Mouse (Mus musculus): Measurements from ENCODE around the gene Rtn4r. TPM values are rescaled to one million over a fixed set of nuclear protein-coding genes. Genes with fewer than 3 reads are reported as not detected.

The Rtn4r gene
- polyA plus RNA-seq, 1 experiment from 2014 or later, result 0.16 TPM

DNA sequence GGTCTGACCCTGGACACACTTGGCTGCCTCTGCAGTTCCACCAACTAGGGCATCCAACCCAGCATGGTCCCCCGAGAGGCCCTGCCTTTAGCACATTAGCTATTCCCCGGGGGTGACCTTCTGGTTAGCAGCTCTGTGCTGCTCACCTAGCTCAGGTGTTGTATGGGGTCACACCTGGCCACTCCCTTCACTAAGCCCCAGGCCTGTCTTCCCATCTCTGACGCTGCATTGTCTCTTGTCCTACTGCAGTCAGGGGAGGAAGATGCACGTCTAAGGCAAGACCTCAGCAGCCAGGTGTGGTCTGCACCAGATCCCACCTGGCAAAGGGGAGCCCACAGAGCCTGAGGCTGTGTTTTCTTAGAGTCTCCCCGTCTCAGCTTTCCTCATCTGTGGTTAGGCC lies 2.0 kb downstream of the Rtn4r start:
- peaks cover 45% of the 10 kb centered on the region for H3K27me3 ChIP-seq (ENCODE audit: control insufficient read depth, insufficient read depth, low read length)
- WGBS, result 58% methylated on average over 5 of the region's 5 CpGs
- no peaks in the 10 kb centered on the region for H3K36me3 ChIP-seq (ENCODE audit: control insufficient read depth, insufficient read depth)
- H3K4me2 ChIP-seq (ENCODE audit: low read depth, low read length), result no peak overlapping the region
- H3K27ac ChIP-seq (ENCODE audit: low read length), result no peak overlapping the region
- no peak overlapping the region for H3K9ac ChIP-seq (ENCODE audit: low read length)
- peaks cover 7% of the 10 kb centered on the region for H3K4me1 ChIP-seq (ENCODE audit: control insufficient read depth, insufficient read depth, low read length)
- H3K9me3 ChIP-seq (replicated peaks; ENCODE audit: control insufficient read depth, low read length), result no peaks in the 10 kb centered on the region
- no peak for ATAC-seq (replicated peaks; ENCODE audit: extremely low read depth, insufficient read depth, low FRiP score)
- H3K4me3 ChIP-seq (ENCODE audit: low read length), result no peak overlapping the region

- Histone ChIP-seq H3K27me3 (ENCODE audit: control insufficient read depth, insufficient read depth, low read length) (peaks cover 41% of the 10 kb centered on the region), H3K4me1 (ENCODE audit: control insufficient read depth, insufficient read depth, low read length) (peaks cover 13% of the 10 kb centered on the region), H3K9ac (ENCODE audit: low read length) (no peak overlapping the region), H3K4me2 (ENCODE audit: low read depth, low read length) (no peak overlapping the region), H3K36me3 (ENCODE audit: control insufficient read depth, insufficient read depth) (no peaks in the 10 kb centered on the region), H3K9me3 (replicated peaks; ENCODE audit: control insufficient read depth, low read length) (no peaks in the 10 kb centered on the region), H3K4me3 (ENCODE audit: low read length) (no peak overlapping the region), H3K27ac (ENCODE audit: low read length) (no peak overlapping the region)
- no peak for ATAC-seq (replicated peaks; ENCODE audit: extremely low read depth, insufficient read depth, low FRiP score)
- WGBS, result 47% methylated on average over 4 of the region's 4 CpGs
Observed at GRCm38 (mm10) chr16:18130288-18130687, 2.8 kb downstream of the Rtn4r start.

DNA sequence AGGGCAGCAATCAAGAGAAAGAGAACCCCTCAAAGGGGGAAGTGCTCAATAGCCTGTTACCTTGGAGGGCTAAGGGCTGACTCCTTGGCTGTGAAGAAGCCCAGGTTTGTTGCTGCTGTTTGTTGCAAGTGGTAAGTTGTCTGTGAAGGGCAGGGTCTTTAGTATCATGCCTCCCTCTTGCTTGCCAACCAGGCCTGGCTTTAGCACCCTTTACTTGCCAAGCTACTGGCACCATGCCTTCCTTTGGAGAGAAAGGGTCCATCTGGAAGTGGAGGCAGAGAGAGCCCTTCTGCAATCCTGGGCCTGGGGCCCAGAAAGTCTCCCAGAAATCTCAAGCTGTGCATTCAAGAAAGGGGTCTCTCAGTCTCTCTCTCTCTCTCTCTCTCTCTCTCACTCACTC lies 3.3 kb downstream of the Rtn4r start:
- Histone ChIP-seq H3K4me2 (ENCODE audit: low read depth, low read length) (no peak overlapping the region), H3K27me3 (ENCODE audit: control insufficient read depth, insufficient read depth, low read length) (peaks cover 37% of the 10 kb centered on the region)

DNA sequence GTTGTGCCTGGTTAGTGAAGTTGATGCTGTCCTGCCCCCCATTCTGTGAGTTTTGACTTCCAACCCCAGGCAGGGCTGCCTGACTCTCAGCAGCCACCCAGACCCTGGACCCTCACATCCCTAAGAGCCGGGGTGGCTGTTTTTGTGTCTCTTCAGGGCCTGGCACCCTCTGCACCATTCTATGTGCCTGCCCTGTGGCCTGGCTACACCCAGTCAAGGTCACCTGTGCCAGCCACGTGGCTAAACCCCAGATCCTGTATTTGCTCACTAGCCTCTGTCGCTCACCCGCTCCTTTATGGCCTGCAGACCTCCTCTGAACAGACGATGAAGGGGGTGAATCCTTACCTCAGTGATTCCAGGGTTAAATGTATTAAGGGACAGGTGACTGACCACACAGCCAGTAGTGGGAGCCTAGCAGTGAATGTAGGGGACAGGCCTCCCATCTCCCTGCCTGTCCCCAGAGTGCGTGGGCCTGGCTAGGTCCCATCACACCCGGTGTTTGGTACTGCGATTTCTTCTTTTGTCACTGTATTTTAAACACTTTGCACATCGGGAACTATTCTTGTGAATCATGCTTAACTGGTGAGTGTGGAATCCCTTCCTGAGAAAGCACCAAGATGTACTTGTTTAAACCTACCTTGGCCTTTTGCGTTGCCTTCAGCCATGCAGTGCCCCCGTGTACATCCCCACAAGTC lies 4.0 kb downstream of the Rtn4r start:
- Histone ChIP-seq H3K4me2 (ENCODE audit: low read depth, low read length) (no peak overlapping the region), H3K27me3 (ENCODE audit: control insufficient read depth, insufficient read depth, low read length) (peaks cover 33% of the 10 kb centered on the region), H3K9me3 (replicated peaks; ENCODE audit: control insufficient read depth, low read length) (no peaks in the 10 kb centered on the region), H3K4me1 (ENCODE audit: control insufficient read depth, insufficient read depth, low read length) (peaks cover 14% of the 10 kb centered on the region), H3K4me3 (ENCODE audit: low read length) (no peak overlapping the region), H3K9ac (ENCODE audit: low read length) (no peak overlapping the region), H3K27ac (ENCODE audit: low read length) (no peak overlapping the region), H3K36me3 (ENCODE audit: control insufficient read depth, insufficient read depth) (no peaks in the 10 kb centered on the region)
- no peak for ATAC-seq (replicated peaks; ENCODE audit: extremely low read depth, insufficient read depth, low FRiP score)
- 83% methylated on average over 11 of the region's 11 CpGs for WGBS

More for the DNA sequence above, 3.3 kb downstream of the Rtn4r start:
- H3K9ac ChIP-seq (ENCODE audit: low read length), result no peak overlapping the region
- H3K4me1 ChIP-seq (ENCODE audit: control insufficient read depth, insufficient read depth, low read length), result peaks cover 14% of the 10 kb centered on the region
- no peaks in the 10 kb centered on the region for H3K36me3 ChIP-seq (ENCODE audit: control insufficient read depth, insufficient read depth)
- H3K27ac ChIP-seq (ENCODE audit: low read length), result no peak overlapping the region
- no peak overlapping the region for H3K4me3 ChIP-seq (ENCODE audit: low read length)
- H3K9me3 ChIP-seq (replicated peaks; ENCODE audit: control insufficient read depth, low read length), result no peaks in the 10 kb centered on the region
- no peak for ATAC-seq (replicated peaks; ENCODE audit: extremely low read depth, insufficient read depth, low FRiP score)

DNA sequence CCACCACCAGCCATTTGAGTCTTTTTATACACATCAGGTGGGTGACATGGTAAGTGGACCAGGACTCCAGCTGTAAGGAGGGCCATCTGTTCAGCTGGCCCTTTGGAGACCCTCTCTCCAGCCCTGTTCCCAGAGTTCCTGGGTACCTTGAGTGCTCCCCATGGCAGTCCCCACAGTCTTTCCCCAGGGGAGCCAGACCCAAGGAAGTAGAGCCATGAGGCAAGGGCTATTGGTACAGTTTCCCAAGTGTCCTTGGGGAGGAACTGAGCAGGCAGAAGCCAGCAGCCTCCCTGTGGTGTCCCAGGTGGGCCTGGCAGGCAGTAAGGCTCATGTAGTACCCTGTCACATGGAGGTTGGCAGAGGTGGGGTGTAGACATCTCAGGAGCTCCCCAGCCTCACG lies 4.6 kb downstream of the Rtn4r start:
- no peak for ATAC-seq (replicated peaks; ENCODE audit: extremely low read depth, insufficient read depth, low FRiP score)
- H3K9me3 ChIP-seq (replicated peaks; ENCODE audit: control insufficient read depth, low read length), result no peaks in the 10 kb centered on the region
- no peak overlapping the region for H3K9ac ChIP-seq (ENCODE audit: low read length)
- peaks cover 27% of the 10 kb centered on the region for H3K27me3 ChIP-seq (ENCODE audit: control insufficient read depth, insufficient read depth, low read length)
- no peaks in the 10 kb centered on the region for H3K36me3 ChIP-seq (ENCODE audit: control insufficient read depth, insufficient read depth)
- H3K4me3 ChIP-seq (ENCODE audit: low read length), result no peak overlapping the region
- WGBS, result 88% methylated on average over 1 of the region's 1 CpGs
- H3K4me1 ChIP-seq (ENCODE audit: control insufficient read depth, insufficient read depth, low read length), result peaks cover 8% of the 10 kb centered on the region
- no peak overlapping the region for H3K27ac ChIP-seq (ENCODE audit: low read length)
- no peak overlapping the region for H3K4me2 ChIP-seq (ENCODE audit: low read depth, low read length)

DNA sequence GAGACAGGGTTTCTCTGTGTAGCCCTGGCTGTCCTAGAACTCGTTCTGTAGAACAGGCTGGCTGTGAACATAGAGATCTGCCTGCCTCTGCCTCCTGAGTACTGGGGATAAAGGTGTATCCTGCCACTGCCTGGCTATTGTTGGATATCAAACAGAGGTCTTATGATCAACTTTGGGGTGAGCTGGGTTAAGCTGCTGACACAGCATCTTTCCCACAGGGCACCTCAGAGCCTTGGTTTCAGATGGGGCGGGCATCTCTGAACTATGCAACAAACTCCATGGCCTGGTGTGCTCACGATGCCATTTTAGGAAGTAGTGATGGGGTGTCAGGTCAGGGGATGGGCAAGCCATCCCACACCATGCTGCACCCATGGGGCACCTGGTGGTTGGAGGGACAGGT lies 5.1 kb downstream of the Rtn4r start:
- no peak overlapping the region for H3K9ac ChIP-seq (ENCODE audit: low read length)
- H3K27me3 ChIP-seq (ENCODE audit: control insufficient read depth, insufficient read depth, low read length), result peaks cover 24% of the 10 kb centered on the region

GRCm38 (mm10) chr16:18133133-18133920 lies 5.9 kb downstream of the Rtn4r start:
- Histone ChIP-seq H3K4me2 (ENCODE audit: low read depth, low read length) (no peak overlapping the region), H3K27ac (ENCODE audit: low read length) (no peak overlapping the region), H3K36me3 (ENCODE audit: control insufficient read depth, insufficient read depth) (no peaks in the 10 kb centered on the region), H3K4me1 (ENCODE audit: control insufficient read depth, insufficient read depth, low read length) (peaks cover 7% of the 10 kb centered on the region), H3K4me3 (ENCODE audit: low read length) (no peak overlapping the region), H3K9ac (ENCODE audit: low read length) (no peak overlapping the region), H3K27me3 (ENCODE audit: control insufficient read depth, insufficient read depth, low read length) (peaks cover 17% of the 10 kb centered on the region), H3K9me3 (replicated peaks; ENCODE audit: control insufficient read depth, low read length) (no peaks in the 10 kb centered on the region)
- ATAC-seq (replicated peaks; ENCODE audit: extremely low read depth, insufficient read depth, low FRiP score), result no peak
- 81% methylated on average over 5 of the region's 5 CpGs for WGBS

More for the DNA sequence above, 5.1 kb downstream of the Rtn4r start:
- Histone ChIP-seq H3K4me3 (ENCODE audit: low read length) (no peak overlapping the region), H3K9me3 (replicated peaks; ENCODE audit: control insufficient read depth, low read length) (no peaks in the 10 kb centered on the region), H3K27ac (ENCODE audit: low read length) (no peak overlapping the region), H3K4me1 (ENCODE audit: control insufficient read depth, insufficient read depth, low read length) (peaks cover 7% of the 10 kb centered on the region), H3K36me3 (ENCODE audit: control insufficient read depth, insufficient read depth) (no peaks in the 10 kb centered on the region), H3K4me2 (ENCODE audit: low read depth, low read length) (no peak overlapping the region)
- no peak for ATAC-seq (replicated peaks; ENCODE audit: extremely low read depth, insufficient read depth, low FRiP score)
- 75% methylated on average over 3 of the region's 3 CpGs for WGBS

DNA sequence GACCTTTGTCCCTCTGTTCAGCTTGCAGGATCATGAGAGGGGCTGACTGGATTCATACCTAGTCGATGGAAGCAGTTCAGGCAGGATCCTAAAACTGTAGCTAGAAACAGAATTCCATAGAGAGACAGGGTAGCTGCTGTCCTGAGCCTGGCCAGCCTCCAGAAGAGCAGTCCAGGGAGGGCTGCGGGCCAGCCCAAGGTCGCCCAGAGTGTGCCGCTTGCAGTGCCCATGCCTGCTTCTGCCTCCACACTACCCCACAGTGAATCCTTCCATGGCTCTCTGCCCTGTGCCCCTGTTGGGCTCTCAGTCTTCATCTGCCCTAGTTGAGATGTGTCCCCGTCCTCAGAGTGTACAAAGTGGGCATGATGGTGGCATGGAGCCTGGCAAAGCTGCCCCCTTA lies 7.8 kb downstream of the Rtn4r start:
- Histone ChIP-seq H3K4me3 (ENCODE audit: low read length) (no peak overlapping the region), H3K9me3 (replicated peaks; ENCODE audit: control insufficient read depth, low read length) (no peaks in the 10 kb centered on the region), H3K9ac (ENCODE audit: low read length) (peak overlapping the region; percentile 23; the same call in 1 of the 2 replicates), H3K36me3 (ENCODE audit: control insufficient read depth, insufficient read depth) (no peaks in the 10 kb centered on the region), H3K4me1 (ENCODE audit: control insufficient read depth, insufficient read depth, low read length) (peaks cover 7% of the 10 kb centered on the region), H3K27me3 (ENCODE audit: control insufficient read depth, insufficient read depth, low read length) (peaks cover 2% of the 10 kb centered on the region; the same call in 1 of the 2 replicates), H3K4me2 (ENCODE audit: low read depth, low read length) (no peak overlapping the region), H3K27ac (ENCODE audit: low read length) (no peak overlapping the region)
- ATAC-seq (replicated peaks; ENCODE audit: extremely low read depth, insufficient read depth, low FRiP score), result peak; percentile 53; the same call in 1 of the 2 replicates
- WGBS, result 62% methylated on average over 5 of the region's 5 CpGs

DNA sequence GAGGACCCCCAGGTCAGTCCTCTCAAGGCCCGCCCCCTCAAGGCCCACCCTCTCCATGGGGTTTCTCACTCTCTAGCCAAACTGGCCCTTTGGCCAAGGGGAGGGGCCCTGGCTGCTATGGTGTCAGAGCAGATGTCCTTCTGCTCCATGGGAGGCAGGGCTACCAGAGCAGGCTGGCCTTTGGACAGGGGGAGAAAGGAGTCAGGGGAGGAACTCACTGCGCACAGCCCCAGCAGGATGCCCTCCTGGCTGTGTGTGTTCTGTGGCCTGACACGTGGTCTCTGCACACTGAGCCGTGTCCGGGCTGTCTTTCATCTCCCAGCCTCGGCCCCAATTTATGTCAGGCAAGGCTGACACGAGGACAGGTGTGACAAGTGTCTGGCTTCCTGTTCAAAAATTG lies 8.6 kb downstream of the Rtn4r start:
- 60% methylated on average over 7 of the region's 7 CpGs for WGBS
- Histone ChIP-seq H3K27ac (ENCODE audit: low read length) (no peak overlapping the region), H3K9me3 (replicated peaks; ENCODE audit: control insufficient read depth, low read length) (no peaks in the 10 kb centered on the region), H3K27me3 (ENCODE audit: control insufficient read depth, insufficient read depth, low read length) (no peaks in the 10 kb centered on the region), H3K9ac (ENCODE audit: low read length) (no peak overlapping the region), H3K36me3 (ENCODE audit: control insufficient read depth, insufficient read depth) (no peaks in the 10 kb centered on the region), H3K4me3 (ENCODE audit: low read length) (no peak overlapping the region), H3K4me1 (ENCODE audit: control insufficient read depth, insufficient read depth, low read length) (peaks cover 7% of the 10 kb centered on the region), H3K4me2 (ENCODE audit: low read depth, low read length) (no peak overlapping the region)
- no peak for ATAC-seq (replicated peaks; ENCODE audit: extremely low read depth, insufficient read depth, low FRiP score)

Measured in heart, embryonic 16.5 days (tissue).